Mouse (Mus musculus): ENCODE results near the gene Il4ra. TPM values are rescaled to one million over a fixed set of nuclear protein-coding genes. Genes with fewer than 3 reads are reported as not detected.

Gene Il4ra
- total RNA-seq, 2 experiments from 2014 or later, result 12.0 to 19.2 TPM

- ATAC-seq (replicated peaks; ENCODE audit: poor library complexity), result no peak
Measured at GRCm38 (mm10) chr7:125568888-125569287, 17.0 kb downstream of the Il4ra start.

GRCm38 (mm10) chr7:125571891-125572290 is 20.0 kb downstream of the Il4ra start:
- no peak for ATAC-seq (replicated peaks; ENCODE audit: poor library complexity)

GRCm38 (mm10) chr7:125572737-125573136 is 20.8 kb downstream of the Il4ra start:
- ATAC-seq (replicated peaks; ENCODE audit: poor library complexity), result no peak

- no peak for ATAC-seq (replicated peaks; ENCODE audit: poor library complexity)
Measured at GRCm38 (mm10) chr7:125573849-125574248, 21.9 kb downstream of the Il4ra start.

- no peak for ATAC-seq (replicated peaks; ENCODE audit: poor library complexity)
Measured at GRCm38 (mm10) chr7:125574832-125575231, 22.9 kb downstream of the Il4ra start.

- peak; percentile 33 for ATAC-seq (replicated peaks; ENCODE audit: poor library complexity)
Measured at GRCm38 (mm10) chr7:125575738-125576540, 24.0 kb downstream of the Il4ra start.

- no peak for ATAC-seq (replicated peaks; ENCODE audit: poor library complexity)
Measured at GRCm38 (mm10) chr7:125576982-125577381, 25.1 kb downstream of the Il4ra start.

- peak; percentile 60 for ATAC-seq (replicated peaks; ENCODE audit: poor library complexity)
Measured at GRCm38 (mm10) chr7:125577486-125578088, 25.7 kb downstream of the Il4ra start.

- no peak for ATAC-seq (replicated peaks; ENCODE audit: poor library complexity)
Measured at GRCm38 (mm10) chr7:125578106-125578505, 26.2 kb downstream of the Il4ra start.

GRCm38 (mm10) chr7:125579545-125580219 is 27.8 kb downstream of the Il4ra start:
- ATAC-seq (replicated peaks; ENCODE audit: poor library complexity), result no peak

GRCm38 (mm10) chr7:125580220-125580549 is 28.3 kb downstream of the Il4ra start:
- no peak for ATAC-seq (replicated peaks; ENCODE audit: poor library complexity)

- no peak for ATAC-seq (replicated peaks; ENCODE audit: poor library complexity)
Measured at GRCm38 (mm10) chr7:125580625-125581316, 28.9 kb downstream of the Il4ra start.

GRCm38 (mm10) chr7:125581317-125581672 is 29.4 kb downstream of the Il4ra start:
- peak; percentile 73 for ATAC-seq (replicated peaks; ENCODE audit: poor library complexity)

- peak; percentile 32; the same call in 1 of the 2 replicates for ATAC-seq (replicated peaks; ENCODE audit: poor library complexity)
Measured at GRCm38 (mm10) chr7:125583325-125584004, 31.5 kb downstream of the Il4ra start.

- ATAC-seq (replicated peaks; ENCODE audit: poor library complexity), result no peak
Measured at GRCm38 (mm10) chr7:125584005-125584369, 32.1 kb downstream of the Il4ra start.

GRCm38 (mm10) chr7:125586355-125586754 is 34.4 kb downstream of the Il4ra start:
- no peak for ATAC-seq (replicated peaks; ENCODE audit: poor library complexity)

GRCm38 (mm10) chr7:125588721-125589120 is 36.8 kb downstream of the Il4ra start:
- peak; percentile 80 for ATAC-seq (replicated peaks; ENCODE audit: poor library complexity)

- ATAC-seq (replicated peaks; ENCODE audit: poor library complexity), result no peak
Measured at GRCm38 (mm10) chr7:125589896-125590295, 38.0 kb downstream of the Il4ra start.

GRCm38 (mm10) chr7:125593831-125594230 is 41.9 kb downstream of the Il4ra start:
- peak; percentile 86 for ATAC-seq (replicated peaks; ENCODE audit: poor library complexity)

- peak; percentile 52 for ATAC-seq (replicated peaks; ENCODE audit: poor library complexity)
Measured at GRCm38 (mm10) chr7:125596406-125596805, 44.5 kb downstream of the Il4ra start.

GRCm38 (mm10) chr7:125597083-125597482 is 45.2 kb downstream of the Il4ra start:
- ATAC-seq (replicated peaks; ENCODE audit: poor library complexity), result peak; percentile 35

Measured in megakaryocyte progenitor cell, adult 5-6 weeks (primary cell).